Mouse (Mus musculus) olfactory bulb, adult 2 months (tissue): ENCODE measurements around the gene Phgr1.

Experiments
- CTCF ChIP-seq: fragments of 200-500 bp; IDR thresholded peaks from 2 replicates; pipeline ENCODE4 v1.5.1; 2012; ENCODE audit warnings: low read depth, mild to moderate bottlenecking, low read length, moderate library complexity; ENCODE audit not compliant: insufficient read depth
- POLR2A ChIP-seq: fragments of 200-500 bp; IDR thresholded peaks from 2 replicates; pipeline ENCODE4 v1.6.1; 2012; ENCODE audit warnings: mild to moderate bottlenecking, low read depth, low read length, moderate library complexity; ENCODE audit not compliant: insufficient read depth

GRCm38 (mm10) chr2:118723693-118724486, 48.7 kb upstream of the Phgr1 start:
- TF ChIP-seq CTCF (no peak), POLR2A (no peak)
